Mouse (Mus musculus) lung, adult 18-20 months (tissue): ENCODE data around the gene Dgat2.
A peak's percentile ranks its signal among the peaks of the same experiment; 100 is the strongest.

Experiments used
- DNase-seq, 2 experiments: peaks; one replicate each; pipeline ENCODE4 v3.0.0; 2022; ENCODE audit warnings: mixed read lengths in 2 of 2

Gene Dgat2

DNA sequence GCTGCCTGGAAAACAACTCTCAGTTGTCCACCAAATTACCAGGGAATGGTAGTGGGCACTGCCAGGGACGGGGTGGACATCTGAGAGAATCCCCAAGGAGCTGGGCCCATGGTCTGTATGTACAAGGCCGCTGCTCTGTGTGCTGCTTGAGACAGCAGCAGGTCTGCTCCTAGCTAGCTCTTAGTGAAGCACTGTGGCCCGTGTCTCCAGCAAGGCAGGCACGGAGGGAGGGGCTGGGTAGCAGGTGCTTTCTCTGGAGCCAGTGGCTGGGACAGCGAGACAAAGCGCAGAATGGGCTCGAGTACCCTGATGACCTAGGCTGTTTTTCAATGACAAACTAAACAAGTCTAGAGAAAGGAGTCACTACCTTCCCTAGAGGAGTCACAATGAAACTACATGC, 21.5 kb downstream of the Dgat2 start:
- no peak for DNase-seq

DNA sequence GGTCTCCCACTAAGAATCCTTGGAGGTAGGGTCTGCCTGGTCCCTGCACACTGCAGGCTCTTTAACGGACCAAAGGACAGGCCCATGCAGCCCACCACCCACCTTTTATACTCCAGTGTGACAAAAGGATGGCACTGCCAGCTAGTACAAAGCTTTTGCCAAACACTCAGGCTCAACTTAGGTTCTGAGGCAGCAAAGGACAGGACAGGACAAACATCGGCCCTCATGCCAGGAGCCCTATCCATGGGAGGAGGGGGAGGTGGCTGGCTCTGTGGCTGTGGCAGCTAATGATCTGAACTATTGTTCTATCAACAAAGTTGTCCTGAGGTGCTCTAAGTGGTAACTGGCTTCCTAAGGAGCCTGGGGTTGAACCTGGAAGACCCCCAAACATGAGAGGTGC, 23.1 kb downstream of the Dgat2 start:
- DNase-seq: no peak

GRCm38 (mm10) chr7:99158904-99159303, 23.6 kb downstream of the Dgat2 start:
- no peak for DNase-seq

DNA sequence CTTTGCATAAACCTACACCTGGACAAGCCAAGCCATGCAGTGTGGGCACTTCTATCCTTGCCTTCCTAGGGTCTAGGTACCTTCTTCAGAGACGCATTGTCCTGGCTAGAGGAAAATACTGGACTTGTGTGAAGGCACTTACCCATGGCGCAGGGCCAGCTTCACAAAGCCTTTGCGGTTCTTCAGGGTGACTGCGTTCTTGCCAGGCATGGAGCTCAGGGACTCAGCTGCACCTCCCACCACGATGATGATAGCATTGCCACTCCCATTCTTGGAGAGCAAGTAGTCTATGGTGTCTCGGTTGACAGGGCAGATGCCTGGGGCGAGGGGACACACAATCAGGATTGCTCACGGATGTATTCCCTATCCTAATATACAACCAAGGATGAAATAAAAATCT, 24.5 kb downstream of the Dgat2 start:
- no peak for DNase-seq

DNA sequence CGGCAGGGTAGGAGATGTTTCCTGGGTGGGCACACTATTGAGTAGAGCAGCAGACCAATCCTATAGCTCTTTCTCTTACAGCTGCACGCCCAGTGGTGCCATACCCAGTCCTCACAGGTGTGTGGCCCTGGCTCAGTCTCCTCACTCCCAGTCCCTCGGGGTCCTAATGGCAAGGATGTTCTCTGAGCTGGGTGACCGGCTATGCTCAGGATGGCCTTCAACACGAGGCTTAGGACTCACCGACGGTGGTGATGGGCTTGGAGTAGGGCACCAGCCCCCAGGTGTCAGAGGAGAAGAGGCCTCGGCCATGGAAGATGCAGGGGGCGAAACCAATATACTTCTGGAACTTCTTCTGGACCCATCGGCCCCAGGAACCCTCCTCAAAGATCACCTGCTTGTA, 25.8 kb downstream of the Dgat2 start:
- DNase-seq: no peak

DNA sequence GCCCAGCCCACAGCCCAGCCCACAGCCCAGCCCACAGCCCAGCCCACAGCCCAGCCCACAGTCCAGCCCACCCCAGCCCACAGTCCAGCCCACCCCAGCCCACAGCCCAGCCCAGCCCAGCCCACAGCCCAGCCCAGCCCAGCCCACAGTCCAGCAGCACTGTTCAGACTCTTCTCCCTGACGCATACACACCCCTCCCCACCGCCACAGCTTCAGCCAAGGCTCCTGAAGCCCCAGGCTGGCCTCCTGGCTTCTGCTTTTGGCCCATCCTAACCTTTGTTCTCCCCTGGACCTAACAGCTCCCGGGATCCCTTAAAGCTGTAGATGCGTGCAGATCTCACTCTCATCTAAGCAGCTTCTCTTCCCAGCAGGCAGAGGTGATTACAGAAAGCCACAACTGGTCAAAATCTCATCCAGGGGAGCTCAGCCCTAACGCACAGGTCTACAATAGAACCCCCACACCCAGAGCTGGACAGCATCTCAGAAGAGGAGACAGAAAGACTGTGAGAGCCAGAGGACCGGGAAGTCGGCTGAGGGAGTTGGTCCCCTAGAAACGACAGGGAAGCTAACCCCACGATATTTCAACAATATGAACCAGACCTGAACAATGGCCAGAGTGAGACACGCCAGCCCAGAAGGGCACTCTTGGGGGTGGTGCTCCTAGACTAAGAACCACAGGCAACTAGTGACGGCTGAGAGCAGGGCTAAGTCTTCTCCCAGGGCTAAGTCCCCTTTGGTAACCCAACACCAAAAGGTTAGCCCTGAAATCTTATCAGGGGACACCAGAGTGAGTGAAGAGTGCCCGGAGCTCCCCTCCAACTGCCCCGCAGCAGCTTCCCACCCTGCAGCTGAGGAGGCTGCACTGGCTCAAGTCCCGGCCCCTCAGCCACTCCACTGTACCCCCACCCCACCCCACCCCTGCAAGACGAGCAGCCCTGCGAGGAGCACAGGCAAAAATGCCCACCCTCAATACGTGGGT, 26.9 kb downstream of the Dgat2 start:
- no peak for DNase-seq

DNA sequence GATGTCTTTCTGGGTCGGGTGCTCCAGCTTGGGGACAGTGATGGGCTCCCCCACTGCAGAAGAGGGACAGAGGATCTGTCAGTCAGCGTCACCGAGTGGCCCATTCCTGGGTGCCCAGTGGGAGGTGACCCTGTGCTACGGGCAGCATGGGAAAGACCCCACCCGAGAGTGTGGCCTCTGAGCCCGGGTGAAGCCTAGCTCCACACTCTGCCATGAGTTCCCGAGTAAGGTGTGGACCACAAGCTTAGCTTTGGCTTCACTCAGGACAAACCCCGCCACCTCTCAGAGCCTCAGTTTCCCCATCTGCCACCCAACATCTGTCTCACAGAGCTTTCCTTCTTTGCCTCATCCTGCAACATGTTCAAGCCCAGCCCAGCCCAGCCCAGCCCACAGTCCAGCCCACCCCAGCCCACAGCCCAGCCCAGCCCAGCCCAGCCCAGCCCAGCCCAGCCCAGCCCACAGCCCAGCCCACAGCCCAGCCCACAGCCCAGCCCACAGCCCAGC, 27.8 kb downstream of the Dgat2 start:
- DNase-seq: no peak

GRCm38 (mm10) chr7:99153686-99154202, 28.8 kb downstream of the Dgat2 start:
- no peak for DNase-seq

DNA sequence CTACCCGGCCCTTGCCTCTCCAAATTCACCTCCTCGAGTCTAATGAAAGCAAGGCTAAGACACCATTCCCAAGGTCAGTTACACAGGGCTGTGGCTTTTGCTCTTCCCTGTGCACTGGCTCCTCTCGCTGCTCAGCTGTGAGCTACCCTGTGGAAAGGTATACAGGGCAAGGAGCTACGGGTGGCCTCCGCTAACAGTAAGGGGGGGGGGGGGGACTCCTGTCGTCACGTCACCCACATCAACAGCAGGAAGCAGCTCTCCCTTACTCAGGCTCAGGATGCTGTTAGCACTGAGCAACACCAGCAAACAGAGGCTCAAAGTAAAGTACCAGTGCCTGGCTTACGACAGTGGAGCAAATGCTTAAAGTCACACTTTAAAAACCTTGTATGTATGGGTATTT, 29.8 kb downstream of the Dgat2 start:
- DNase-seq: no peak

GRCm38 (mm10) chr7:99151342-99151741, 31.2 kb downstream of the Dgat2 start:
- DNase-seq: peak; percentile 95 to 97

- no peak for DNase-seq
Measured at GRCm38 (mm10) chr7:99149017-99149416, 33.5 kb downstream of the Dgat2 start.

- DNase-seq: no peak
Measured at GRCm38 (mm10) chr7:99147494-99147893, 35.0 kb downstream of the Dgat2 start.

- no peak for DNase-seq
Measured at GRCm38 (mm10) chr7:99146906-99147305, 35.6 kb downstream of the Dgat2 start.

GRCm38 (mm10) chr7:99146011-99146410, 36.5 kb downstream of the Dgat2 start:
- peak in 1 of 2 experiments; percentile 57 for DNase-seq

DNA sequence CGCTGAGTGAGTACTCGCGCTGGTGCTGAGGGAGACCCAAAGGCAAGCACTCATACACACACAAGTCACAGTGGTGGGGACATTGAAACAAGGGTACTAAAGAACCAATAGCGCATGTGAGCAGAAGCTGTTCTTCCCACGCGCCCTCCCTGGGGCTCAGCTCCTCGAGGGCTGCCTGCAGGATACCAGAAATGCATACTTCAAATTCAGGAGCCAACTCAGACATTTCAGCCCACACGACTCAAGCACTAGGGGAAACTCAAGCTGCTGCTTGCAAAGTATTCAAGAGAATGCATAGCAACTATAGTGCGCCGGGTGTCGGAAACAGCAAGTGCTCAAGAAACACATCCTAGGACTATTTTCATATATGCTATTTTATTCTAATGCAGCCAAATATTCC, 37.9 kb downstream of the Dgat2 start:
- no peak for DNase-seq

DNA sequence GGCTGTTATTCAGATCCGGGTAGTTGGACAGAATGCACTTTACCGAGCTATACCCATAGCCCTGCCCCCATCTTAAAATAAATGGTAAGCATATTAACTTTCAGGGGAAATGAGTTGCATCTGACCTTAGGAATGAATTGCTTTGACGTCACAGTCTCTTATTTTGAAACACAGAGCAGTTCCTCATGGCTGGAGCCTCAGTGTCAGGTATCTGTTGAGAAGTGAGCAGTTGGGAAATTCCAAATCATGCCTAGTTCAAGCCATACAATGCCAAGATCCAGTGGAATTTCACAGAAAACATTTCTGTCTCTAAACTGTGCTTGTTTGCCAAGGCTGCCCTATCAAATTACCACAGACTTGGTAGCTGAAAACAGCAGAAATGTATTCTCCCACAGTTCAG, 39.3 kb downstream of the Dgat2 start:
- no peak for DNase-seq

- no peak for DNase-seq
Measured at GRCm38 (mm10) chr7:99141919-99142606, 40.5 kb downstream of the Dgat2 start.

GRCm38 (mm10) chr7:99140984-99141918, 41.3 kb downstream of the Dgat2 start, which contains the start of gene Uvrag:
TSS of gene Uvrag (minus strand) at chr7:99141141.
- peak; percentile 99 for DNase-seq

DNA sequence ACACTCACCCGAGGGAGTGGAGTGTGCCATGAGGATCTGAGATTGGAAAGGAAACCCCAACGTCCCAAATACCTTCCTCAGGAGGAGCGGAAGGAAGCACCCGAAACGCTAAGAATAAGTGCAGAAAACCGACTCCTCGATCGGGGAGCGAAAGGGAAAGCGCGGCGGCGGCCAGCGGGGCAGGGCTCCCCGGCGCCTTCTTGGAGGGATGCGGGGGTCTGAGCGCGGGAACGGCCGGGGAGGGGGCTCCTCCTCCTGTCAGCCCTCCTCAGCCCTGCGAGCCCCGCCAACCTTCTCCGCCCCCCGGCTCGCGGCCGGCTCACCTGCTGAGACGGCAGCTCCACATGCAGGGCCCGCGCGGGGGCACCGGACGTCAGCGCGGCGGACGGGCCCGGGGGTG, 42.0 kb downstream of the Dgat2 start:
- DNase-seq: no peak

- DNase-seq: no peak
Measured at GRCm38 (mm10) chr7:99139841-99140491, 42.6 kb downstream of the Dgat2 start.

DNA sequence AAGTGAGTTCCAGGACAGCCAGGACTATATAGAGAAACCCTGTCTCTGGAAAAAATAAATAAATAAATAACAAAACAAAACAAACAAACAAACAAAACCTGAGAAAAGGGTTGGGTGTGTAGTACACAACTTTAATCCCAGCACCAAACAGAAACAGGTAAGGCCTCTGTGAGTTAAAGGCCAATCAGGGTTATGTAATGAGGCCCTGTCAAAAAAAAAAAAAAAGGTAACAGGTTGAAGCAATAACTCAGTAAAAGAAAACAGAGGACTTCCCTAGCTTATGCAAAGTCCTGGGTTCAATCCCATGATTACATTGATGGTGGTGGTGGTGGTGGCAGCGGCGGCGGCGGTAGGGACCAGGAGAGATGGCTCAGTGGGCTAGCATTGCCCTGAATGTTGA, 45.0 kb downstream of the Dgat2 start:
- no peak for DNase-seq

GRCm38 (mm10) chr7:99136789-99137188, 45.7 kb downstream of the Dgat2 start:
- no peak for DNase-seq
